Mouse (Mus musculus) liver, embryonic 14.5 days (tissue): Measurements from ENCODE around the gene Vill.

Experiments used
- CTCF ChIP-seq: IDR thresholded peaks from 2 replicates; pipeline ENCODE4 v1.5.1; 2016; ENCODE audit warnings: antibody characterized with exemption, low read depth, control low read depth
- EP300 ChIP-seq: IDR thresholded peaks from 2 replicates; pipeline ENCODE4 v1.6.1; 2016; ENCODE audit warnings: antibody characterized with exemption, low read depth

DNA sequence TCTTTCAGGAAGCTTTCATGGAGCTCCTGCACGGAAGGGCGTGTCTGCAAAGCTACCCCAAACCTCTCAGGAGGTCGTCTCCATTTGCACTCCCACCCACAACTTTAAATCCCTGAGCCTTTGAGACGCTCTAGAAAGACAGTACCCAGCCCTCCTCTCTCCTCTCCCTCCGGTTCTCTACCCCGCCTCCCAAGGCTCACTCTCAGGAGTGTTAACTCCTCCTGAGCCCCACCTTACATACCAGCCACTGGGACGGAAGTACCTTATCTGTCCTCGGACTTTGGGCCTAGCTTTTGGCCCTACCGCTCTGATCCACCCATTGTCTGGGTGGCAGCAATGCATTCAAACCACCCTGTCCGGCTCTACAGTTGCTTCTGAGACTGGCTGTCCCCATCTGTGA is 31.4 kb downstream of the Vill start:
- TF ChIP-seq CTCF (no peak), EP300 (no peak)
